Mouse (Mus musculus) cerebellum, postnatal 10 days (tissue): ENCODE results near the gene Pde4d.
"Not testable (repeated sequence)": the region's sequence is repeated elsewhere in the genome, so short reads cannot be mapped to it uniquely, and the experiment has no call there.

Experiments
- DNase-seq, 2 experiments: peaks; one replicate each; pipeline ENCODE4 v3.0.0; 2021; ENCODE audit warnings: mixed read lengths in 2 of 2

The Pde4d gene

GRCm38 (mm10) chr13:108705441-108705840 lies 255.7 kb downstream of the Pde4d start:
- no peak for DNase-seq

- no peak for DNase-seq
Measured at GRCm38 (mm10) chr13:108714032-108714431, 264.3 kb downstream of the Pde4d start.

GRCm38 (mm10) chr13:108715029-108715428 lies 265.3 kb downstream of the Pde4d start:
- DNase-seq = no peak

- peak; percentile 68 to 71 for DNase-seq
Measured at GRCm38 (mm10) chr13:108722234-108722633, 272.5 kb downstream of the Pde4d start.

- DNase-seq = not testable (repeated sequence)
Measured at GRCm38 (mm10) chr13:108734356-108734755, 284.6 kb downstream of the Pde4d start.

GRCm38 (mm10) chr13:108751155-108751840 lies 301.6 kb downstream of the Pde4d start:
- no peak for DNase-seq

- DNase-seq = no peak
Measured at GRCm38 (mm10) chr13:108757477-108757876, 307.7 kb downstream of the Pde4d start.

- DNase-seq = no peak
Measured at GRCm38 (mm10) chr13:108758331-108758730, 308.6 kb downstream of the Pde4d start.

- DNase-seq = no peak
Measured at GRCm38 (mm10) chr13:108759140-108759539, 309.4 kb downstream of the Pde4d start.

- no peak for DNase-seq
Measured at GRCm38 (mm10) chr13:108763295-108763694, 313.5 kb downstream of the Pde4d start.

GRCm38 (mm10) chr13:108766020-108766727 lies 316.4 kb downstream of the Pde4d start:
- no peak for DNase-seq

- no peak for DNase-seq
Measured at GRCm38 (mm10) chr13:108769465-108770056, 319.8 kb downstream of the Pde4d start.

GRCm38 (mm10) chr13:108772386-108772785 lies 322.6 kb downstream of the Pde4d start:
- no peak for DNase-seq

GRCm38 (mm10) chr13:108774981-108775380 lies 325.2 kb downstream of the Pde4d start:
- DNase-seq = no peak

GRCm38 (mm10) chr13:108775882-108776281 lies 326.1 kb downstream of the Pde4d start:
- DNase-seq = no peak

GRCm38 (mm10) chr13:108797620-108798019 lies 347.9 kb downstream of the Pde4d start:
- DNase-seq = not testable (repeated sequence)

GRCm38 (mm10) chr13:108809191-108809590 lies 359.4 kb downstream of the Pde4d start:
- DNase-seq = no peak

- peak; percentile 93 for DNase-seq
Measured at GRCm38 (mm10) chr13:108812956-108813355, 363.2 kb downstream of the Pde4d start.

- no peak for DNase-seq
Measured at GRCm38 (mm10) chr13:108819846-108820408, 370.2 kb downstream of the Pde4d start.

GRCm38 (mm10) chr13:108820487-108820886 lies 370.7 kb downstream of the Pde4d start:
- no peak for DNase-seq

GRCm38 (mm10) chr13:108821270-108821669 lies 371.5 kb downstream of the Pde4d start:
- peak; percentile 44 to 59 for DNase-seq

GRCm38 (mm10) chr13:108824638-108825310 lies 375.0 kb downstream of the Pde4d start:
- peak; percentile 98 to 99 for DNase-seq

- DNase-seq = no peak
Measured at GRCm38 (mm10) chr13:108825501-108825900, 375.8 kb downstream of the Pde4d start.
